Mouse (Mus musculus) kidney, postnatal 4 days (tissue): ENCODE measurements around the gene Vmn1r7.
A peak's percentile ranks its signal among the peaks of the same experiment; 100 is the strongest.
"Not testable (repeated sequence)": the region's sequence is repeated elsewhere in the genome, so short reads cannot be mapped to it uniquely, and the experiment has no call there.

Source experiments
- DNase-seq, 2 experiments: peaks; one replicate each; pipeline ENCODE4 v3.0.0; 2021; ENCODE audit warnings: mixed read lengths in 2 of 2

Gene Vmn1r7

DNA sequence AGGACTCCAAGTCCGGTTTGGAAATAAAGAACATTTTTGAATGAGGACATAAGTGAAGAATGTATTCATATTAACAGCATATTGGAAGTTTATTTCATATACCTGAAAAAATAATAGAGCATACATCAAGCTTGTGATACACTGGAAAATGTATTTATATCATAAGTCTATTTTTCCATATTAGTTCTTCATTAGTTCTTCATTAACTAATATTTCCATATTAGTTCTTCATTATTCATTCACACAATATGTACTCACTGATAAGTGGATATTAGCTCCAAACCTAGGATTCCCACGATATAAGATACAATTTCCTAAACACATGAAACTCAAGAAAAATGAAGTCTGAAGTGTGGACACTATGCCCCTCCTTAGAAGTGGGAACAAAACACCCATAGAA lies at the start of gene Vmn1r7:
Gene Vmn1r7 (minus strand): TSS at position 101 of the 400 bp plus-strand sequence.
- not testable (repeated sequence) for DNase-seq

DNA sequence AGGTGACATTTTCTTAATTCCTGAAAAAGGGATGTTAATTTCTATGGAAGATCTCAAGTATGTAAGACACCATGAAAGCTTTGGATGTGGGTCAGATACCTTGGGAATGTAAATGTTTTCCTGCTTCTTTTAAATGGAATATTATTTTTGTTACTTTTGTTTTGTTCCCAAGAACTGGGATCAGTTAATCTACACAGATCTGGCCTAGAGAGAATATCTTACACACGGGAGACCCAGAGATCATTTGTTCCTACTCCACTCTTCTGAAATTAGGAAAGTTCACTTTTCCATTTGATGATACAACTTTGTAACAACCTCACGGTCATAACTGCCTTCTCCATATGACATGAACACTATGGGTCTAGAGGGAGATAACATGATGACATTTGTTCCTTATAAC lies 41.4 kb upstream of the Vmn1r7 start, which contains the start of gene Vmn1r9:
Gene Vmn1r9 (plus strand): TSS at position 301 of the 400 bp plus-strand sequence.
- DNase-seq, result no peak

DNA sequence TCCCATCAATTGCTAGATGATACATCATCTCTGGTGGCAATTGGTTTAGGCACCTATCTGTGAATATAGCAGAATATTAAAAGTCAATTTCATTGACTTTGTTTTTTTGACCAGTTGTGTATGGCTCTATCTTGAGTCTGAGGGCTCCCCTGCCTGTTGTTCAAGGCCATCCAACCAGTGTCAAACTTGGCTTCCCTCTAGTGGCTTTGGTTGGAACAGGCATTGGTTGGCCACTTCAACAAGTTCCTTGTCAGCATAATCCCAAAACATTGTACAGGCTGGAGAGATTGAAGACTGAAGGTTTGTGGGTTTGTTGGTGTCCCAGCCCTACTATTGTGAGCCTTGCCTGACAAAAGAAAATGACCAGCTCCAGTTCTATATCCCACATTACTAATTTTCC lies 38.6 kb upstream of the Vmn1r7 start:
- peak; percentile 27 to 42 for DNase-seq

DNA sequence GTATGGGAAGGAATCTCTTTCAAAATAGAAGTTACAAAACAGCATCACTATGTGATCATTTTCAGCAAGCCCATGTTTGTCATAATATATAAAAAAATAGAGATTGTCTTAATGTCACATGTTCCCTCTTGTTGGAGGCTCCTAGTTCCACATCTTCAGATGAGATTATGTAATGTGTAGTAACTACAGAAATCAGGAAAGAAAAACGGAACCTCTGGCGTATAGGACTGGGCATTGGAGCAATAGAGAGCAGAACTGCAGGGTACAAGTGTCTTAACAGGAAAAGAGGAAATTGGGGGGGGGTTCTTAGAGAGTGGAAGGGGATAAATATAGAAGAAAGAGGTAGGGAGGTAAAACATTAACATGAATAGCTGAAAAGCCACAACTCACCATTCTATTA lies 9.6 kb upstream of the Vmn1r7 start:
- DNase-seq, result no peak

DNA sequence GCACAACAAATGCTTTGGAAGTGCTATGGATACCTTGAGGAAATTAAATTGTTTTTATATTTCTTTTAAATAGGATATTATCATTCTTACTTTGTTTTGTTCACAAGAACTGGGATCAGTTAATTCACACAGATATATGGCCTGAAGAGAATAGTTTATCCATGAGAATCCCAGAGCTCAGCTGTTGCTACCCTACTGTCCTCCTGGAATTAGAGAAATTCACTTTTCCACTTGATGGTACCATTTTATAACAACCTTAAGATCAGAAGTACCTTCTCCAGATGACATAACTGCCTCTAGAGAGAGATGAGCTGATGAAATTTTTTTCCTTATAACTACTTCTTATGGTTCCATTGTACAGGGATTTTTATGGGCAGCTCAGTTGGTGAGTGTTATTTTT lies 6.9 kb upstream of the Vmn1r7 start, which contains the start of gene Vmn1r8:
Gene Vmn1r8 (plus strand): TSS at position 301 of the 400 bp plus-strand sequence.
- DNase-seq, result no peak

DNA sequence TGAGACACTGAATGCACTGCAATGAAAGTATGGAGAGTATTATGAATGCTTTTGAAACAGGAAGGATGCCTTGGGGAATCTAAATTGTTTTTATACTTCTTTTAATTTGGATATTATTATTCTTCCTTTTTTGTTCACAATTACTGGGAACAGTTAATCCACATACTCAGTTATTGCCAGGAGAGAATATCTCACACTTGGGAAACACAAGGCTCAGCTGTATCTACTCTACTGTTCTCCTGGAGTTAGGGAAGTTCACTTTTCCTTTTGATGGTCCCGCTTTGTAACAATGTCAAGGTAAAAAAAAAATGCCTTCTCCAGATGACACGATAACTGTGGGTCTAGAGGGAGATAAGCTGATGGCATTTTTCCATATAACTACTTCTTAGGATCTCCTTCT lies 28.2 kb downstream of the Vmn1r7 start, which contains the start of gene Vmn1r6:
Gene Vmn1r6 (plus strand): TSS at position 301 of the 400 bp plus-strand sequence.
- DNase-seq, result no peak
